Mouse (Mus musculus) limb, embryonic 14.5 days (tissue): Measurements from ENCODE around the gene Trip4. TPM values are rescaled to one million over a fixed set of nuclear protein-coding genes. Genes with fewer than 3 reads are reported as not detected.

ENCODE experiments used
- ATAC-seq: fragments of 200-750 bp; cut with Nextera tagmentation; 2 replicates; pipeline ENCODE4 v1.8.0; 2017; ENCODE audit warnings: low read depth, moderate number of reproducible peaks, moderate TSS enrichment; ENCODE audit not compliant: low FRiP score
- DNase-seq: peaks from one replicate; pipeline ENCODE4 v3.0.0-alpha.2; 2015; ENCODE audit warnings: low spot score
- H3K27ac ChIP-seq: fragments of 300-500 bp; sonication (generic); replicated peaks from 2 replicates; pipeline ENCODE4 v1.5.1; 2014; ENCODE audit warnings: low read depth, mild to moderate bottlenecking, low read length, moderate library complexity, mixed read lengths
- H3K27me3 ChIP-seq: fragments of 300-500 bp; sonication (generic); 2 replicates; pipeline ENCODE4 v1.6.1; 2014; ENCODE audit warnings: low read length, mixed read lengths; ENCODE audit not compliant: control insufficient read depth, insufficient read depth
- H3K36me3 ChIP-seq: fragments of 300-500 bp; sonication (generic); 2 replicates; pipeline ENCODE4 v1.6.1; 2014; ENCODE audit warnings: mild to moderate bottlenecking, low read length, moderate library complexity, mixed read lengths; ENCODE audit not compliant: control insufficient read depth, insufficient read depth
- H3K4me1 ChIP-seq: fragments of 300-500 bp; sonication (generic); 2 replicates; pipeline ENCODE4 v1.6.1; 2014; ENCODE audit warnings: antibody characterized with exemption, low read length, mixed read lengths; ENCODE audit not compliant: control insufficient read depth, insufficient read depth
- H3K4me2 ChIP-seq: fragments of 300-500 bp; sonication (generic); replicated peaks from 2 replicates; pipeline ENCODE4 v1.6.1; 2014; ENCODE audit warnings: low read depth, mild to moderate bottlenecking, low read length, moderate library complexity; ENCODE audit not compliant: severe bottlenecking
- H3K4me3 ChIP-seq: fragments of 300-500 bp; sonication (generic); replicated peaks from 2 replicates; pipeline ENCODE4 v1.5.1; 2014; ENCODE audit warnings: low read length
- H3K9ac ChIP-seq: fragments of 300-500 bp; sonication (generic); 2 replicates; pipeline ENCODE4 v1.6.1; 2014; ENCODE audit warnings: mild to moderate bottlenecking, low read depth, low read length, moderate library complexity; ENCODE audit not compliant: severe bottlenecking
- H3K9me3 ChIP-seq: fragments of 300-500 bp; sonication (generic); 2 replicates; pipeline ENCODE4 v1.6.1; 2016; ENCODE audit warnings: low read length; ENCODE audit not compliant: control insufficient read depth
- POLR2A ChIP-seq: fragments of 200-500 bp; IDR thresholded peaks from 2 replicates; pipeline ENCODE4 v1.8.0; 2012; ENCODE audit warnings: inconsistent platforms, mild to moderate bottlenecking, moderate library complexity, borderline replicate concordance; ENCODE audit not compliant: insufficient read depth, insufficient read length; ENCODE audit errors: extremely low read depth
- WGBS: fragments of 180-500 bp; shearing (Covaris S2); extraction: QIAGEN DNeasy Blood & Tissue Kit; methylation state at CpG from one replicate; pipeline ENCODE4 v1.1.7; 2014; 5-methylcytosine and 5-hydroxymethylcytosine counted together
- polyA plus RNA-seq, 2 experiments: library from polyadenylated mRNA; depleted of rRNA in 1 of 2; stranded (reverse) in 1 of 2; unstranded in 1 of 2; fragments of >200 nt; fragmentation: Nextera tagmentation in 1 of 2; extraction: Ambion mirVana in 1 of 2; gene quantifications; 2 replicates each; pipeline versions ENCODE4 v1.2.1 to v1.2.3; 2012 to 2014

Gene Trip4
- polyA plus RNA-seq, 2 experiments, result 24.8 to 31.2 TPM

DNA sequence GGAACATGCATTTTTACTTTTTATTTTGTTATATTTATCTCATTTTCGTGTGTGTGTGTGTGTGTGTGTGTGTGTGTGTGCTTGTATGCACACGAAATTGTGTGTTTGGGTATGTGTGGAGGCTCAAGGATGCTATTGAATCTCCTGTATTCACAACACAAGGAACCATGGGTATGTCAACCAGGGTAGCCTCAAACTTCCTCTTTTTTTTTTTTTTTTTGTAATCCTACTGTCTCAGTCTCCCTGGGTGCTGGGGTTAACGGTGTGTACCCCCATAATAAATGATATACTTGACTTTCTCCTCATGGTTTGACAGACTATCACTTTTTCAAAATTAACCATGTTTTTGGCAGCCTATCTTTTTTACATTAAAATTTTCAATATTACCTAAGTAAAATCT is 5.7 kb downstream of the Trip4 start:
- no peak for TF ChIP-seq POLR2A
- Histone ChIP-seq H3K27ac (no peak overlapping the region), H3K4me2 (no peak overlapping the region), H3K9ac (no peak overlapping the region), H3K4me1 (peaks cover 4% of the 10 kb centered on the region; the same call in 1 of the 2 replicates), H3K4me3 (no peak overlapping the region), H3K27me3 (no peaks in the 10 kb centered on the region), H3K9me3 (no peaks in the 10 kb centered on the region), H3K36me3 (peaks cover 35% of the 10 kb centered on the region)
- WGBS, result 93% methylated on average over 3 of the region's 3 CpGs
- DNase-seq, result no peak
- no peak for ATAC-seq

DNA sequence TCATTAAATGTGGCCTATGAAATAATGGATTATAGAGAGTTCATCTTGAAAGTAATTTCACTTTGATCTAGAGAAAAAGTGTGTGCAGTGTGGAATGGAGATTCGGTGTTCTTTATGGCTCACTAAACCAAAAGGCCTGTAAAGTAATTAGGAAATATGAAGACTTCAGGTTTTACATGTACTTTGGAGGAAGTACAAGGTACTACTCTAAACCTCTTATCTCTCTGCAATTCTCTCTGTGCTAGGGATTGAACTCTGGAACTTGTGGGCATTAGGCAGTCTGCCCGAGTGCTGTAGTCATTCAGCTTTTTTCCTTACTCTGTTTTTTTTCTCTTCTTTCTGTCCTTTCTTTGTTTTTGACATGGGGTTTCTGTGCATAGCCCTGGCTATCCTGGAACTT is 11.6 kb downstream of the Trip4 start:
- Histone ChIP-seq H3K4me1 (no peaks in the 10 kb centered on the region), H3K27me3 (no peaks in the 10 kb centered on the region), H3K9me3 (no peaks in the 10 kb centered on the region), H3K4me2 (no peak overlapping the region), H3K9ac (no peak overlapping the region), H3K36me3 (peaks cover 53% of the 10 kb centered on the region), H3K4me3 (no peak overlapping the region), H3K27ac (no peak overlapping the region)
- ATAC-seq, result no peak
- WGBS, result 87% methylated on average over 2 of the region's 2 CpGs
- no peak for DNase-seq
- no peak for TF ChIP-seq POLR2A

DNA sequence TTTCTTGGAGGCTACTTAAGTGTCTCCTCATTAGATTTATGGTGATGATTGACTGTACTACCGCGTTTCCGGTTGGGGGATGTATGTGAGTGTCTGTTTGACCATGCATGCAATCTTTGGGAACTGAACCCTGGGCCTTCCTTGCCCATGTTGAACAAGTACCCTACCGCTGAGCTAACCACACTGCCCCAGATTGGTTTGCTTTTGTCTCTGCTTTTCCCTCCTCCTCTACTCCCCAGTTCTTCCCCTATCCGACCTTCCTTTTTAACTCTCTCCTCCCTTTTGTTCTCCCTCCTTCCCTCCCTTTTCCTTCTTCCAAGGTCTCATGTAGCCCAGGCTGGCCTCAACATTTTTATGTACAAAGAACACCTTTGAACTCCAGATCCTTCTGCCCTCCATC is 17.5 kb downstream of the Trip4 start:
- peaks cover 26% of the 10 kb centered on the region for H3K36me3 ChIP-seq
- H3K27ac ChIP-seq, result no peak overlapping the region
- no peaks in the 10 kb centered on the region for H3K27me3 ChIP-seq
- H3K4me1 ChIP-seq, result peaks cover 5% of the 10 kb centered on the region; the same call in 1 of the 2 replicates
- H3K4me3 ChIP-seq, result peak overlapping the region; percentile 49
- no peak for ATAC-seq
- H3K9me3 ChIP-seq, result no peaks in the 10 kb centered on the region
- no peak for DNase-seq
- H3K9ac ChIP-seq, result peak overlapping the region; percentile 62
- WGBS, result 2% methylated on average over 5 of the region's 5 CpGs
- no peak for TF ChIP-seq POLR2A
- H3K4me2 ChIP-seq, result peak overlapping the region; percentile 75

DNA sequence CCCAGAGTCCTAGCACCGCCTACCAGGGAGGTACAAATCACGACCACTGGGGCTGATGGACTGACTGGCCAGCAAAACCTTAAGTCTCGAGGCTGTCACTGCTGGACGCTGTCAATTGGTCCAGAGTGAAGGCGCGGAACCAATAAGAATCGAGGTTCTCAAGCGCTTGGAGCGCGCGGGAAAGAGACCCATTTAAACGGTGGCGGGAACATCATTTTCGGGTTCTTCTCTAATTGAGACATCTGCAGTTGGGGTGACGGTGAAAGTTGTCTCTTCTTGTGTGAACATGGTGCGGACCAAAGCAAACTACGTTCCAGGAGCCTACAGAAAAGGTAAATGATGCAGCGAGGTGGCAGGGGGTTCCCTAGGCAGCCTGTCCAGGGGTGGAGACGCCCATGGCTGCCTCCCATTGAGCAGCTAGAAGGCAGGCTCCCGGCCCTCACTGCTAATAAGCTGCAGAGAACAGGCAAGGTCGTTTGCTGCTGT is 18.4 kb downstream of the Trip4 start, which contains the start of gene Pclaf:
Pclaf (plus strand) TSS at position 95 of the 486 bp plus-strand sequence.
- Histone ChIP-seq H3K27me3 (no peaks in the 10 kb centered on the region), H3K4me3 (peak within 1 kb of the TSS; percentile 49), H3K4me2 (peak within 1 kb of the TSS; percentile 75), H3K27ac (0 out of 2 replicates have a peak within 1 kb of the TSS, but pooled peaks have one; percentile 33), H3K9me3 (no peaks in the 10 kb centered on the region), H3K4me1 (peaks cover 5% of the 10 kb centered on the region; the same call in 1 of the 2 replicates), H3K9ac (peak within 1 kb of the TSS; percentile 62), H3K36me3 (peaks cover 19% of the 10 kb centered on the region)
- TF ChIP-seq POLR2A, result no peak
- ATAC-seq, result peak; percentile 95
- 1% methylated on average over 21 of the region's 21 CpGs for WGBS
- peak; percentile 96 for DNase-seq

DNA sequence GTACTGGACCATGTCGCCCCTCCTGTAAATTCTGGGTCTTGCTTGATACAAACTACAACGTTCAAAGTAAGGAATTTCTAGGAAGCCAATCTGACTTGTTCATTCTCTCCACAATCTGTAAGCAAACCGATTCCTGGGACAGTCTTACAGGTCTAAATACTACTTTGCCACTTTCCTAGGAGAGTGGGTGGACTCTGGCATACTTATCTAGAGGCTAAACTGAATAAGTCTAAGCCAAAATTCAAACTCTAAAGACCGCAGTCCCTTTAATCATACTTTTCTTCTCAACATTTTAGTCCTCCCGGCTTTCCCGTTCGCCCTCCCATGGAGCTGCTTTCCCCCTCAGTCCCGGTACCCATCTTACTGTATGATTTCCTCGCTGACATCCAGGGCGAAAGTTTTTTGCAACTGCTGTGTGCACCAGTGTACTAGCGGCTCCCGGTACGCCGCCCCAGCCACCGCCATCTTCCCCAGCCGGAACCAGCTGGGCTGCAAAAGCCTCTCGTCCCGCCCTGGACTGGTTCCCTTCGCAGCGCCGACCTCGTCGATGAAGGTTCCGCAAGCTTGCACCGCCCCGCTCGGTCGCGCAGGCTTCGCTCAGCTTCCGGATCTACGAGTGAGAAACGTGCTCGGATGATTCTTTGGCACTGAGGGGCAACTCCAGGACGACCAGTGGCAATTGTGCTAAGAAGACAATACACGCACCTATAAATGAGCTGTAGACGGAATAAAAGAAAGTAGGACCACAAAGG is 23.9 kb downstream of the Trip4 start:
- Histone ChIP-seq H3K4me1 (peaks cover 4% of the 10 kb centered on the region), H3K4me3 (peak overlapping the region; percentile 72), H3K4me2 (peak overlapping the region; percentile 74), H3K27me3 (no peaks in the 10 kb centered on the region), H3K9me3 (no peaks in the 10 kb centered on the region), H3K36me3 (peaks cover 3% of the 10 kb centered on the region; the same call in 1 of the 2 replicates), H3K27ac (peak overlapping the region; percentile 73), H3K9ac (peak overlapping the region; percentile 79)
- TF ChIP-seq POLR2A, result peak; percentile 83; the same call in 1 of the 2 replicates
- under 1% methylated on average over 37 of the region's 37 CpGs for WGBS
- ATAC-seq (peak; percentile 96), DNase-seq (peak; percentile 92)
